Mouse (Mus musculus) erythroblast, embryonic 14.5 days (primary cell): Measurements from ENCODE around the gene Gm20431.

ENCODE experiments used
- GATA1 ChIP-seq: IDR thresholded peaks from 2 replicates; pipeline ENCODE4 v1.6.1; 2012; ENCODE audit warnings: low read length, inconsistent platforms, mixed read lengths
- TAL1 ChIP-seq: IDR thresholded peaks from 3 replicates; pipeline ENCODE4 v1.6.1; 2012; ENCODE audit warnings: low read length, inconsistent platforms, mixed read lengths

DNA sequence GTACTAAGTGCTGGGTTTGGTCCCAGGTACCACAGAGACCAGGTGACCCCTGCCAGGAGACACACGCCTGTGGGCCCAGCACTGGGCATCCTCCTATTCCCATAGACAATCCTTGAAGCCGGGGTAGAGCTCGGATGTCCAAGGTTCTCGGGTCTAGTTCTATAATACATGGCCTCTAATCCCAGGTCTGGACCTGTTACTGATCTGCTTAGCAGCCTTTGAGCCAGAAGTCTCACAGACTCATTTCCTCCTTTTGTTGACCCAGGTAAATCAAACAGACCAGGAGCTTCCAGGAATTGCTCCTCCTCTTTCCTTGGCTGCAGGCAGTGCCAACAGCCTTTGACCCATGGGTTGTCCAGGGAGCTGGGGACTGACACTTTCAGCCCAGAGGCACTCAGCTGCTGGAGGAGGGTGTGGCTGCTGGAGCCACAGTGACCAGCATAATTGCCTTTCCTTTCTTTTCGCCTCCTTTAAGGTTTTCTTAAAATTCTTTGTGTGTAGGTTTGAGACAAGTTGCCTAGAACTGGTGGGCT lies 9.9 kb upstream of the Gm20431 start:
- TF ChIP-seq GATA1, result no peak
- TF ChIP-seq TAL1, result no peak
